Mouse (Mus musculus) lung, postnatal 0 days (tissue): Measurements from ENCODE around the gene Birc7.

Experiments
- CTCF ChIP-seq: IDR thresholded peaks from 2 replicates; pipeline ENCODE4 v1.5.1; 2016; ENCODE audit warnings: antibody characterized with exemption, mild to moderate bottlenecking
- EP300 ChIP-seq: IDR thresholded peaks from 2 replicates; pipeline ENCODE4 v1.6.1; 2016; ENCODE audit warnings: antibody characterized with exemption, mild to moderate bottlenecking, control low read depth

DNA sequence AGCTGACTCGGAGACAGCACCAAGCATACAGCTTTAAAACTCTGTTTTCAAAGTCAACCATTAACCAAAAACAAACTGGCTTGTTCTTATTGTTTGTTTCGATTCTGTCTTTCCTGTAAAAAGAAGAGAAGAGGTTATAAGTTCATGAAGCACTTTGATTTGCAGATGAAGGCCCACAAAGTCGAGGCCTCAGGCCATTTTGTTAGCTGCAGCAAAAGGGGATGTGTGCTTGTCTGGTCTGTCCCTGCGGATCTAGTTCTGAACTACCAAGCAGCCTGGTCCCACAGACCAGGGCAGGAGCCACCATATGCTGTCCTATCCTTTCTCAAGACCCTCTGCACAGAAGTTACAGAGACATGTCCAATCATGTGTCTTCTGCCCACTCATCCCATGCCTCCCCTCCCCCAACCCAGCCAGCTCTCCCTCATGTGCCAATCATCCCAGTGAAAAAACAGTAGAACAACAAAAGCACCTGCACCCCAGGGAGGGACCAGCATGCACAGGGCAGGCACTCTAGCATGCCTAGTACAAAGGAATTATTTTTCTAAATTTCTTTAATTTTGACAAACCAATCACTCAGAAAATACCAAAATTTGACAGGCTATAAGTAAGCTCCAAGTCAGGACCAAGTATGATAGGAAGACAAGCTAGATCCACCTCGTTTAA, 23.1 kb upstream of the Birc7 start:
- no peak for TF ChIP-seq EP300
- no peak for TF ChIP-seq CTCF
